Mouse (Mus musculus): ENCODE measurements around the gene Rptor. TPM values are rescaled to one million over a fixed set of nuclear protein-coding genes. Genes with fewer than 3 reads are reported as not detected.

Gene Rptor
- total RNA-seq, 2 experiments from 2014 or later, result 64.2 to 70.0 TPM

- Histone ChIP-seq H3K27ac (no peak overlapping the region), H3K4me3 (no peak overlapping the region)
- no peak for DNase-seq (ENCODE audit: extremely low spot score in 1 of 2, low spot score in 2 of 2)
- intact Hi-C loops (cut with DNase I), result loop anchor here (5.0 kb wide), 1 partner anchor 170 kb away; no protein-coding TSS in a partner anchor
- no peak for TF ChIP-seq CTCF (IDR thresholded peaks at IDR 0.05)
These were observed 329.1 kb downstream of the Rptor start for GRCm38 (mm10) chr11:119931809-119932208.

- no peak for TF ChIP-seq CTCF (IDR thresholded peaks at IDR 0.05)
- intact Hi-C loops (cut with DNase I), result loop anchor here (5.0 kb wide), 1 partner anchor 169 kb away; no protein-coding TSS in a partner anchor
- no peak for DNase-seq (ENCODE audit: extremely low spot score in 1 of 2, low spot score in 2 of 2)
- H3K27ac ChIP-seq, result no peak overlapping the region
- no peak overlapping the region for H3K4me3 ChIP-seq
These were observed 330.4 kb downstream of the Rptor start for GRCm38 (mm10) chr11:119933142-119933541.

- H3K4me3 ChIP-seq, result no peak overlapping the region
- no peak for TF ChIP-seq CTCF (IDR thresholded peaks at IDR 0.05)
- H3K27ac ChIP-seq, result peak overlapping the region; percentile 28; the same call in 1 of the 2 replicates
- DNase-seq (ENCODE audit: extremely low spot score in 1 of 2, low spot score in 2 of 2), result no peak
- intact Hi-C loops (cut with DNase I), result loop anchor here (5.0 kb wide), 1 partner anchor 168 kb away; no protein-coding TSS in a partner anchor
These were observed 331.3 kb downstream of the Rptor start for GRCm38 (mm10) chr11:119933819-119934583.

- H3K4me3 ChIP-seq, result no peak overlapping the region
- H3K27ac ChIP-seq, result no peak overlapping the region; the same call in 1 of the 2 replicates
- TF ChIP-seq CTCF (IDR thresholded peaks at IDR 0.05), result no peak
- DNase-seq (ENCODE audit: extremely low spot score in 1 of 2, low spot score in 2 of 2), result no peak
- intact Hi-C loops (cut with DNase I), result loop anchor here (5.0 kb wide), 1 partner anchor 168 kb away; no protein-coding TSS in a partner anchor
These were observed 332.1 kb downstream of the Rptor start for GRCm38 (mm10) chr11:119934773-119935172.

- intact Hi-C loops (cut with DNase I), result no loop called here
- Histone ChIP-seq H3K4me3 (no peak overlapping the region), H3K27ac (peak overlapping the region; percentile 89)
- TF ChIP-seq CTCF (IDR thresholded peaks at IDR 0.05), result peak; percentile 83
- peak; percentile 64 to 71 for DNase-seq (ENCODE audit: extremely low spot score in 1 of 2, low spot score in 2 of 2)
These were observed 332.8 kb downstream of the Rptor start for GRCm38 (mm10) chr11:119935457-119935856.

- intact Hi-C loops (cut with DNase I), result no loop called here
- peak overlapping the region; percentile 89 for H3K27ac ChIP-seq
- no peak for DNase-seq (ENCODE audit: extremely low spot score in 1 of 2, low spot score in 2 of 2)
- H3K4me3 ChIP-seq, result no peak overlapping the region; the same call in 1 of the 2 replicates
- TF ChIP-seq CTCF (IDR thresholded peaks at IDR 0.05), result no peak
These were observed 333.8 kb downstream of the Rptor start for GRCm38 (mm10) chr11:119936456-119936855.

GRCm38 (mm10) chr11:119937216-119937615 is 334.5 kb downstream of the Rptor start:
- intact Hi-C loops (cut with DNase I), result loop anchor here (1.0 kb wide), 1 partner anchor 54 kb away; no protein-coding TSS in a partner anchor
- peak overlapping the region; percentile 23; the same call in 1 of the 2 replicates for H3K4me3 ChIP-seq
- peak; percentile 62 to 65 for DNase-seq (ENCODE audit: extremely low spot score in 1 of 2, low spot score in 2 of 2)
- H3K27ac ChIP-seq, result peak overlapping the region; percentile 93
- TF ChIP-seq CTCF (IDR thresholded peaks at IDR 0.05), result no peak

- Histone ChIP-seq H3K27ac (peak overlapping the region; percentile 93), H3K4me3 (peak overlapping the region; percentile 23)
- TF ChIP-seq CTCF (IDR thresholded peaks at IDR 0.05), result no peak
- intact Hi-C loops (cut with DNase I), result loop anchor here (1.0 kb wide), 1 partner anchor 53 kb away; no protein-coding TSS in a partner anchor
- peak; percentile 67 to 73 for DNase-seq (ENCODE audit: extremely low spot score in 1 of 2, low spot score in 2 of 2)
These were observed 335.2 kb downstream of the Rptor start for GRCm38 (mm10) chr11:119937772-119938502.

GRCm38 (mm10) chr11:119939073-119939710 is 336.5 kb downstream of the Rptor start:
- intact Hi-C loops (cut with DNase I), result no loop called here
- no peak for DNase-seq (ENCODE audit: extremely low spot score in 1 of 2, low spot score in 2 of 2)
- Histone ChIP-seq H3K4me3 (peak overlapping the region; percentile 28), H3K27ac (peak overlapping the region; percentile 93)
- no peak for TF ChIP-seq CTCF (IDR thresholded peaks at IDR 0.05)

GRCm38 (mm10) chr11:119939711-119940106 is 337.0 kb downstream of the Rptor start:
- H3K4me3 ChIP-seq, result peak overlapping the region; percentile 82
- intact Hi-C loops (cut with DNase I), result no loop called here
- no peak for TF ChIP-seq CTCF (IDR thresholded peaks at IDR 0.05)
- H3K27ac ChIP-seq, result peak overlapping the region; percentile 93
- no peak for DNase-seq (ENCODE audit: extremely low spot score in 1 of 2, low spot score in 2 of 2)

GRCm38 (mm10) chr11:119940142-119940541 is 337.4 kb downstream of the Rptor start:
- Histone ChIP-seq H3K27ac (peak overlapping the region; percentile 93), H3K4me3 (peak overlapping the region; percentile 82)
- intact Hi-C loops (cut with DNase I), result no loop called here
- TF ChIP-seq CTCF (IDR thresholded peaks at IDR 0.05), result no peak
- DNase-seq (ENCODE audit: extremely low spot score in 1 of 2, low spot score in 2 of 2), result no peak
